Mouse (Mus musculus): ENCODE data around the gene Rec8.
A peak's percentile ranks its signal among the peaks of the same experiment; 100 is the strongest.

The Rec8 gene

GRCm38 (mm10) chr14:55592226-55592625, 25.6 kb upstream of the Rec8 start:
- DNase-seq (ENCODE audit: low spot score in 2 of 2) = no peak

GRCm38 (mm10) chr14:55596036-55596690, 21.7 kb upstream of the Rec8 start:
- DNase-seq (ENCODE audit: low spot score in 2 of 2) = no peak

GRCm38 (mm10) chr14:55598521-55599390, 19.1 kb upstream of the Rec8 start:
- no peak for DNase-seq (ENCODE audit: low spot score in 2 of 2)

- DNase-seq (ENCODE audit: low spot score in 2 of 2) = no peak
Measured at GRCm38 (mm10) chr14:55603271-55603632, 14.6 kb upstream of the Rec8 start, which contains the start of gene Irf9. Irf9 (plus strand) TSS chr14:55603571.

- peak; percentile 93 to 95 for DNase-seq (ENCODE audit: low spot score in 2 of 2)
Measured at GRCm38 (mm10) chr14:55603633-55604576, 13.9 kb upstream of the Rec8 start.

- DNase-seq (ENCODE audit: low spot score in 2 of 2) = no peak
Measured at GRCm38 (mm10) chr14:55604823-55605222, 13.0 kb upstream of the Rec8 start.

- DNase-seq (ENCODE audit: low spot score in 2 of 2) = no peak
Measured at GRCm38 (mm10) chr14:55605743-55606459, 11.9 kb upstream of the Rec8 start.

- no peak for DNase-seq (ENCODE audit: low spot score in 2 of 2)
Measured at GRCm38 (mm10) chr14:55608339-55608738, 9.5 kb upstream of the Rec8 start.

- DNase-seq (ENCODE audit: low spot score in 2 of 2) = no peak
Measured at GRCm38 (mm10) chr14:55613346-55613745, 4.5 kb upstream of the Rec8 start.

- DNase-seq (ENCODE audit: low spot score in 2 of 2) = no peak
Measured at GRCm38 (mm10) chr14:55614565-55615178, 3.2 kb upstream of the Rec8 start.

- DNase-seq (ENCODE audit: low spot score in 2 of 2) = no peak
Measured at GRCm38 (mm10) chr14:55615876-55616275, 2.0 kb upstream of the Rec8 start.

- no peak for DNase-seq (ENCODE audit: low spot score in 2 of 2)
Measured at GRCm38 (mm10) chr14:55616844-55617243, 993 bp upstream of the Rec8 start.

GRCm38 (mm10) chr14:55618486-55619195, 804 bp downstream of the Rec8 start:
- DNase-seq (ENCODE audit: low spot score in 2 of 2) = no peak

GRCm38 (mm10) chr14:55628077-55628827, 10.4 kb downstream of the Rec8 start:
- no peak for DNase-seq (ENCODE audit: low spot score in 2 of 2)

GRCm38 (mm10) chr14:55629312-55629711, 11.5 kb downstream of the Rec8 start:
- DNase-seq (ENCODE audit: low spot score in 2 of 2) = peak; percentile 36 to 41

GRCm38 (mm10) chr14:55634874-55635522, 17.2 kb downstream of the Rec8 start:
- peak; percentile 34 to 37 for DNase-seq (ENCODE audit: low spot score in 2 of 2)

- peak; percentile 86 to 89 for DNase-seq (ENCODE audit: low spot score in 2 of 2)
Measured at GRCm38 (mm10) chr14:55635523-55636007, 17.7 kb downstream of the Rec8 start, which contains the start of gene Ipo4. Ipo4 (minus strand) TSS chr14:55635957.

- DNase-seq (ENCODE audit: low spot score in 2 of 2) = no peak
Measured at GRCm38 (mm10) chr14:55637795-55638194, 20.0 kb downstream of the Rec8 start, which contains the start of gene Gm49378. Gm49378 (minus strand) TSS chr14:55637895.

GRCm38 (mm10) chr14:55640816-55641215, 23.0 kb downstream of the Rec8 start:
- no peak for DNase-seq (ENCODE audit: low spot score in 2 of 2)
